Mouse (Mus musculus): ENCODE results near the gene Mapk1. TPM values are rescaled to one million over a fixed set of nuclear protein-coding genes. Genes with fewer than 3 reads are reported as not detected.

The Mapk1 gene
- 149 TPM in 2 replicates for polyA plus RNA-seq (2015; fragmentation: Nextera tagmentation; extraction: Ambion mirVana)

DNA sequence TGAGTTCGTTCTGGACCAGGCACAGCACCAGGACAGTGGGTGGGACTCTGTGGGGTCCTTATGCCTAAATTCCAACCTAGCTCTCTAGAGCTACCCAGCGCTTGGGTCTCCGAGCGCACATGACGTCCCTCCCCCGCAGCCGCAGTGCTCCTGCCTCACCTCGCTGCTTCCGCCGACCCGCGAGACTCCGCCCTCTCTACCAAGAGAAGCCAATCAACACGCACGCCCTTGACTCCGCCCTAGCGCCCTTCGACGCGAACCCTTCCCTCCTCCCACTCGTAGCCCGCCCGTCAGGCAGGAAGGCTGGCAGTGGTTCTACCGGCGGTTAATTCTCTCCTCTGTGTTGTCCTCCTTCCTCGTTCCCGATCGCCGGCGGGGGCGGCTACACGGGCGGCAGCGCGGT lies at the start of gene Mapk1:
Gene Mapk1 (plus strand): TSS at position 252 of the 403 bp plus-strand sequence.
- Histone ChIP-seq H3K27me3 (ENCODE audit: insufficient read depth, low read length) (no peaks in the 10 kb centered on the region), H3K27ac (peak within 1 kb of the TSS; percentile 97), H3K4me1 (replicated peaks; ENCODE audit: insufficient read depth, low read length) (peaks cover 8% of the 10 kb centered on the region), H3K9ac (ENCODE audit: low read depth, low read length) (peak within 1 kb of the TSS; percentile 97), H3K36me3 (ENCODE audit: insufficient read depth, low read length) (no peaks in the 10 kb centered on the region), H3K4me3 (replicated peaks; ENCODE audit: low read depth, low read length) (peak within 1 kb of the TSS; percentile 97), H3K4me2 (ENCODE audit: low read length) (peak within 1 kb of the TSS; percentile 77), H3K9me3 (replicated peaks; ENCODE audit: low read length) (no peaks in the 10 kb centered on the region)
- WGBS: 1% methylated on average over 34 of the region's 35 CpGs
- no peak for TF ChIP-seq CTCF (IDR thresholded peaks at IDR 0.05; ENCODE audit: low read depth)
- DNase-seq (ENCODE audit: low spot score) (peak; percentile 99), ATAC-seq (replicated peaks; ENCODE audit: low FRiP score, low read depth) (peak; percentile 98)

DNA sequence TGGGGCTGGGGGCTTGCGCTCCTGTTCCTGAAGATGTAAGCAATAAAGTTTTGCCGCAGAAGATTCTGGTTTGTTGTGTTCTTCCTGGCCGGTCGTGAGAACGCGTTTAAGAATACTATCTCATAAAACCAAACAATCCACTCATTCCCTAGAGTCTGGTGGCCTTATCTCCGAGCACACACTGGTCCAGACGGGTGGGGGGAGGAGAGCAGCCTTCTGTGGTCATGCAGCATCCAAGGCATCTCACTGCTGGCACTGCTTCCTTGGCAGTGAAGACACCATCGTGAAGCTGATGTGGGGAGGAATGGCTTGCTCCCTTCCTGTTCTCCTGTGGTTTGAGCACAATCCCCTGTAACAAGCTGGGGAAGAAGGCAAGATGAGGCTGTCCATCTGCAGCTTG lies 43.6 kb upstream of the Mapk1 start:
- WGBS: 97% methylated on average over 9 of the region's 9 CpGs
- no peak for TF ChIP-seq CTCF (IDR thresholded peaks at IDR 0.05; ENCODE audit: low read depth)
- Histone ChIP-seq H3K4me3 (replicated peaks; ENCODE audit: low read depth, low read length) (no peak overlapping the region), H3K27me3 (ENCODE audit: insufficient read depth, low read length) (no peaks in the 10 kb centered on the region), H3K27ac (no peak overlapping the region), H3K4me2 (ENCODE audit: low read length) (no peak overlapping the region), H3K4me1 (replicated peaks; ENCODE audit: insufficient read depth, low read length) (no peaks in the 10 kb centered on the region), H3K36me3 (ENCODE audit: insufficient read depth, low read length) (no peaks in the 10 kb centered on the region), H3K9me3 (replicated peaks; ENCODE audit: low read length) (no peaks in the 10 kb centered on the region; the same call in 1 of the 2 replicates), H3K9ac (ENCODE audit: low read depth, low read length) (no peak overlapping the region)
- DNase-seq (ENCODE audit: low spot score) (no peak), ATAC-seq (replicated peaks; ENCODE audit: low FRiP score, low read depth) (no peak)

DNA sequence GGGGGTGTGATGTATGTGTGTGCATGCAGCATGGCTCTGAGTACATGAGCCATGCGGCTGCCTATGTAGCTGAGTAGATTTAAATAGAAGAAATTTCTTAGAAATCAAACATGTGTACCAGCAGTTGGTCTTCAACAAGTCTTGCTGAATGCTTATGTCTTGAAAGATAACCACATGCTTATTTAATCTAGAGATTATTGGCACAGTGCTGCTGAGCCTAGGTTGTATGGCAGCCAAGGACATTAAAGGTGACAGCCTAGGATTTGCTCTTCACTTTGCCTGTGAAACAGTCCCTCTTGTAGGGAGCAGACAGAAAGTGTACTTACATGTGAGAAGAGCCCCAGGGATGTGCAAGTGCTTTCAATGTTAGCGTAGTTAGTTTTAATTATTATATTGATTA lies 42.1 kb upstream of the Mapk1 start:
- 95% methylated on average over 2 of the region's 2 CpGs for WGBS
- H3K27me3 ChIP-seq (ENCODE audit: insufficient read depth, low read length): no peaks in the 10 kb centered on the region
- no peaks in the 10 kb centered on the region for H3K4me1 ChIP-seq (replicated peaks; ENCODE audit: insufficient read depth, low read length)
- no peak overlapping the region for H3K4me3 ChIP-seq (replicated peaks; ENCODE audit: low read depth, low read length)
- H3K27ac ChIP-seq: no peak overlapping the region
- no peaks in the 10 kb centered on the region for H3K36me3 ChIP-seq (ENCODE audit: insufficient read depth, low read length)
- no peak for TF ChIP-seq CTCF (IDR thresholded peaks at IDR 0.05; ENCODE audit: low read depth)
- no peaks in the 10 kb centered on the region; the same call in 1 of the 2 replicates for H3K9me3 ChIP-seq (replicated peaks; ENCODE audit: low read length)
- H3K4me2 ChIP-seq (ENCODE audit: low read length): no peak overlapping the region
- DNase-seq (ENCODE audit: low spot score) (no peak), ATAC-seq (replicated peaks; ENCODE audit: low FRiP score, low read depth) (no peak)
- H3K9ac ChIP-seq (ENCODE audit: low read depth, low read length): no peak overlapping the region

DNA sequence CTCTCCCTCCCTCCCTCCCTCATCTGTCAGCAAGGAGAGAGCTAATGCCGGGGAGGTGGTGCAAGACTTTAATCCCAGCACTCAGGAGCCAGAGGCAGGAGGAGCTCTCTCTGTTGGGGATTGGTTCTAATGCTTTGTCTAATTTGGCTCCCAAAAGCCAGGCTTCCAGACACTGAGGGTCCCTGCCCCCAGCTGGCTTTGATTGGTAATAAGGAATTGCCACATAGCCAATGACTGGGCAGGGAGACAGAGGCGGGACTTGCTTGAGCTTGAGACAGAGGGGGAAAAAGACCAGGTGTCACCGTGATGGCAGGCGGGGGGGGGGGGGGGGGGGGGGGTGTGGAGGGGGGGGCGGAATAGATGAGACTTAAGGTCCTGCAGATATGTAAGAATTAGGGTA lies 24.6 kb upstream of the Mapk1 start:
- TF ChIP-seq CTCF (IDR thresholded peaks at IDR 0.05; ENCODE audit: low read depth): no peak
- no peak overlapping the region for H3K4me3 ChIP-seq (replicated peaks; ENCODE audit: low read depth, low read length)
- no peaks in the 10 kb centered on the region for H3K4me1 ChIP-seq (replicated peaks; ENCODE audit: insufficient read depth, low read length)
- no peak overlapping the region for H3K4me2 ChIP-seq (ENCODE audit: low read length)
- DNase-seq (ENCODE audit: low spot score): no peak
- no peaks in the 10 kb centered on the region for H3K36me3 ChIP-seq (ENCODE audit: insufficient read depth, low read length)
- no peak for ATAC-seq (replicated peaks; ENCODE audit: low FRiP score, low read depth)
- 24% methylated on average over 4 of the region's 5 CpGs for WGBS
- H3K9me3 ChIP-seq (replicated peaks; ENCODE audit: low read length): no peaks in the 10 kb centered on the region
- no peak overlapping the region for H3K27ac ChIP-seq
- no peaks in the 10 kb centered on the region for H3K27me3 ChIP-seq (ENCODE audit: insufficient read depth, low read length)
- no peak overlapping the region for H3K9ac ChIP-seq (ENCODE audit: low read depth, low read length)

DNA sequence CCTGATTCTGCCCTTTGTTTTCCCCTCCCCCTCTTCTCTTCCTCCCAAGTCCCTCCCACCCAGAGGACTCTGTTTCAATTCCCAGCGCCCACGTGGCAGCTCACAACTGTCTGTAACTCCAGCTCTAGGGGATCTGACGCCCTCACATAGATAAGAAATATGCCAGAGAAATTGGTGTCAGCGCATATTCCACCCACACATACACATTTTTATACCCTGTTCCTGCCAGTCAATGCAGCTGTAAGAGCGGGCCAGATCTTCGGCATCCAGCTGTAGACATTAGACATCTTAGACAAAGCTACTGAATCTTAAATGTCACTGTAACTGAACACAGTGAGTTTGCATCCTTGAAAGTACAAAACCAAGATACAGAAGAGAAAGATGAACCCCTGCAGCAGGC lies 23.3 kb upstream of the Mapk1 start:
- 88% methylated on average over 6 of the region's 6 CpGs for WGBS

DNA sequence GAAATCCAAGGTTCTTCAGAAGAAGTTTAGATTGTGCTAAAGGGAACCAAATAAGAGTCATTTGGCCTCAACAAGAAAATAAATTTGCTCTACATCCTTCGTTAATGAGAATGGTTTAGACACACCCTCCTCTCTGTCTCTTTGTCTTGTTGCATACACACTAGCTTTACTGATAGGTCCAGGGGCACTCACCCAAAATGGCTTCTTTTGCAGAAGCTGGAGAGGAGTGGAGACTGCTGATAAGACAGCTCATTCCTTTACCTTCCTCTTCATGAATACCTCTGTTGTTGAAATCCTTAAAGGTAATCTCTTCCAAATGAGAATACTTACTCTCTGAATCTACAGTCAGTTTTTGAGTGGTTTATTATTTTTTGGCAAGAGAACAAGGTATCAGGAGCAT lies 18.0 kb upstream of the Mapk1 start:
- Histone ChIP-seq H3K27me3 (ENCODE audit: insufficient read depth, low read length) (no peaks in the 10 kb centered on the region), H3K9ac (ENCODE audit: low read depth, low read length) (no peak overlapping the region), H3K4me2 (ENCODE audit: low read length) (no peak overlapping the region), H3K9me3 (replicated peaks; ENCODE audit: low read length) (no peaks in the 10 kb centered on the region), H3K36me3 (ENCODE audit: insufficient read depth, low read length) (no peaks in the 10 kb centered on the region), H3K4me3 (replicated peaks; ENCODE audit: low read depth, low read length) (no peak overlapping the region), H3K27ac (no peak overlapping the region), H3K4me1 (replicated peaks; ENCODE audit: insufficient read depth, low read length) (no peaks in the 10 kb centered on the region)
- ATAC-seq (replicated peaks; ENCODE audit: low FRiP score, low read depth) (no peak), DNase-seq (ENCODE audit: low spot score) (no peak)
- no peak for TF ChIP-seq CTCF (IDR thresholded peaks at IDR 0.05; ENCODE audit: low read depth)
- WGBS: 68% methylated on average over 1 of the region's 1 CpGs

More for the DNA sequence above, 23.3 kb upstream of the Mapk1 start:
- Histone ChIP-seq H3K4me3 (replicated peaks; ENCODE audit: low read depth, low read length) (no peak overlapping the region), H3K9me3 (replicated peaks; ENCODE audit: low read length) (no peaks in the 10 kb centered on the region), H3K36me3 (ENCODE audit: insufficient read depth, low read length) (no peaks in the 10 kb centered on the region), H3K4me1 (replicated peaks; ENCODE audit: insufficient read depth, low read length) (no peaks in the 10 kb centered on the region), H3K9ac (ENCODE audit: low read depth, low read length) (no peak overlapping the region), H3K4me2 (ENCODE audit: low read length) (no peak overlapping the region), H3K27me3 (ENCODE audit: insufficient read depth, low read length) (no peaks in the 10 kb centered on the region), H3K27ac (no peak overlapping the region)
- no peak for TF ChIP-seq CTCF (IDR thresholded peaks at IDR 0.05; ENCODE audit: low read depth)
- ATAC-seq (replicated peaks; ENCODE audit: low FRiP score, low read depth): no peak
- DNase-seq (ENCODE audit: low spot score): no peak

DNA sequence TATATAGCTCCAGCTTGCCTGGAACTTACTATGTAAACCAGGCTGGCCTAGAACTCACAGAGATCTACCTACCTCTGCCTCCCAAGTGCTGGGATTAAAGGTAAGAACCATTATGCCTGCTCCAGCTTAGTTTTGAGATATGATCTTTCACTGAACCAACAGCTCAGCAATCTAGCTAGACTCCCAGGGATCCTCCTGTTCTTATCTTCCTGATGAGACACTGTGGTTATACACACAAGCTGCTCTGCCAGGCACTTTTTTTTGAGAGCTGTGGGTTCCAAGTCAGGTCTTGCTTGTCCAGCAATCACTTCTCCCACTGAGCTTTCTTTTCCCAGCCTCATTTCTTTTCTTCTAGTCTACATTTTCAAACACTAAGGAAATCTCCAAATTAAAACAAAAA lies 16.9 kb upstream of the Mapk1 start:
- Histone ChIP-seq H3K27me3 (ENCODE audit: insufficient read depth, low read length) (no peaks in the 10 kb centered on the region), H3K36me3 (ENCODE audit: insufficient read depth, low read length) (no peaks in the 10 kb centered on the region), H3K4me2 (ENCODE audit: low read length) (no peak overlapping the region), H3K4me1 (replicated peaks; ENCODE audit: insufficient read depth, low read length) (no peaks in the 10 kb centered on the region), H3K9ac (ENCODE audit: low read depth, low read length) (no peak overlapping the region), H3K4me3 (replicated peaks; ENCODE audit: low read depth, low read length) (no peak overlapping the region), H3K9me3 (replicated peaks; ENCODE audit: low read length) (no peaks in the 10 kb centered on the region), H3K27ac (no peak overlapping the region)
- TF ChIP-seq CTCF (IDR thresholded peaks at IDR 0.05; ENCODE audit: low read depth): no peak
- DNase-seq (ENCODE audit: low spot score) (no peak), ATAC-seq (replicated peaks; ENCODE audit: low FRiP score, low read depth) (no peak)

Data from kidney, postnatal 0 days (tissue).